Mouse (Mus musculus) hindbrain, embryonic 12.5 days (tissue): Measurements from ENCODE around the gene Gm21560. TPM values are rescaled to one million over a fixed set of nuclear protein-coding genes. Genes with fewer than 3 reads are reported as not detected.
"Not testable (repeated sequence)": the region's sequence is repeated elsewhere in the genome, so short reads cannot be mapped to it uniquely, and the experiment has no call there.

ENCODE experiments used
- ATAC-seq: fragments of 200-750 bp; cut with Nextera tagmentation; 2 replicates; pipeline ENCODE4 v1.8.0; 2017; ENCODE audit warnings: moderate TSS enrichment; ENCODE audit not compliant: low FRiP score
- H3K27ac ChIP-seq: fragments of 300-500 bp; sonication (generic); 2 replicates; pipeline ENCODE4 v1.5.1; 2016; ENCODE audit warnings: mild to moderate bottlenecking
- H3K27me3 ChIP-seq: fragments of 300-500 bp; sonication (generic); 2 replicates; pipeline ENCODE4 v1.6.1; 2016; ENCODE audit warnings: mild to moderate bottlenecking
- H3K36me3 ChIP-seq: fragments of 300-500 bp; sonication (generic); 2 replicates; pipeline ENCODE4 v1.6.1; 2016; ENCODE audit warnings: mild to moderate bottlenecking
- H3K4me1 ChIP-seq: fragments of 300-500 bp; sonication (generic); 2 replicates; pipeline ENCODE4 v1.6.1; 2016
- H3K4me2 ChIP-seq: fragments of 300-500 bp; sonication (generic); replicated peaks from 2 replicates; pipeline ENCODE4 v1.6.1; 2016; ENCODE audit warnings: mild to moderate bottlenecking
- H3K4me3 ChIP-seq: fragments of 300-500 bp; sonication (generic); 2 replicates; pipeline ENCODE4 v1.5.1; 2016; ENCODE audit warnings: mild to moderate bottlenecking
- H3K9ac ChIP-seq: fragments of 300-500 bp; sonication (generic); 2 replicates; pipeline ENCODE4 v1.6.1; 2016; ENCODE audit warnings: mild to moderate bottlenecking, moderate library complexity
- H3K9me3 ChIP-seq: fragments of 300-500 bp; sonication (generic); replicated peaks from 2 replicates; pipeline ENCODE4 v1.6.1; 2016; ENCODE audit warnings: mild to moderate bottlenecking
- WGBS: fragments of 180-500 bp; shearing (Covaris S2); methylation state at CpG from one replicate; pipeline ENCODE4 v1.1.7; 2016; 5-methylcytosine and 5-hydroxymethylcytosine counted together
- polyA plus RNA-seq: library from polyadenylated mRNA; unstranded; fragments of >200 nt; fragmentation: Nextera tagmentation; extraction: Ambion mirVana; gene quantifications from 2 replicates; pipeline ENCODE4 v1.2.1, GENCODE M21; 2016

Gene Gm21560
- not detected in 2 replicates for polyA plus RNA-seq

DNA sequence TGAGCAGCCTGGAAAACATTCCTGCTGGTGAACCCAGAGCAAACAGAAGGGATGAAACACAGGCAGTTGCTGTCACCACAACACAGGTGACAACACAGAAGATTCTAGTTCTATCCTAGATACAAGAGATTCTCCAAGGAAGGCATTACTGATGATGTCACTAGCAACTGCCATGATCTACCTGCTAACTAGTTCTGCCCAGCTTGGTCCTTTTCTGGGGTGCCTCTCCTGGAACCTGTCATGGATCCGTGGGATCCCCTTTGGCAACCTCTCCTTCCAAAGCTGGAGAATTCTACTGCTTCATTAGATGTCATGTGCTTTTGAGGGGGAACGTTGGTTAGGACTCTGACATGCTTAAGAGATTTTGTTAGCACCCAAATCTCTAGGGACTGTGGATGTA lies at the start of gene Gm21560:
TSS of gene Gm21560 (minus strand) at position 101 of the 400 bp plus-strand sequence.
- H3K9me3 ChIP-seq, H3K4me1 ChIP-seq, H3K36me3 ChIP-seq, H3K27ac ChIP-seq, H3K4me2 ChIP-seq, H3K4me3 ChIP-seq, H3K27me3 ChIP-seq, H3K9ac ChIP-seq, ATAC-seq: not testable (repeated sequence)
- 67% methylated on average over 2 of the region's 2 CpGs for WGBS

DNA sequence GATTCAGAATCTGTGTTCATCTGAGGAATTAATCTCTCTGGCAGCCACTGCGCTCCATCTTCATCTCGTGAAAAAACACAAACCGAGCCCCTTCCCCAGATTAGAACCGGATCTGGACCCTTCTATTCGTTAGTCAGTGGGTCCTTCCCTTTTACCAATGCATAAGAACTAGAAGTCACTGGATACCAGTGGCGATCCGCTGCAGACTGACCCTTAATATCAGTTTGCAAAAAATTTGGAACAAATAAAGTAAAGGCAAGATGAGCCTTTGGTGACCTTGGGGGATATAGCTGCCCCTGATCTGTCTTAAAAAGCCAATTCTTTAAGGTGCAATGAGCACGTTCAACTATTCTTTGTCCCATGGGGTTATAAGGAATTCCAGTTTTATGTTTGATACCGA lies 55.6 kb downstream of the Gm21560 start:
- not testable (repeated sequence) for H3K9me3 ChIP-seq, H3K4me1 ChIP-seq, H3K36me3 ChIP-seq, H3K4me3 ChIP-seq, H3K4me2 ChIP-seq, H3K27ac ChIP-seq, ATAC-seq, H3K9ac ChIP-seq, H3K27me3 ChIP-seq
- 83% methylated on average over 6 of the region's 9 CpGs for WGBS

GRCm38 (mm10) chr14:6161085-6161484 lies 58.0 kb downstream of the Gm21560 start:
- ATAC-seq, H3K4me3 ChIP-seq, H3K9me3 ChIP-seq, H3K4me2 ChIP-seq, H3K36me3 ChIP-seq, H3K27me3 ChIP-seq, H3K9ac ChIP-seq, H3K4me1 ChIP-seq, H3K27ac ChIP-seq: not testable (repeated sequence)
- WGBS, result 92% methylated on average over 1 of the region's 1 CpGs

Other genes starting within 250 kb of the Gm21560 start
- not detected in 2 replicates for gene Gm3453, start 240.2 kb downstream of the Gm21560 start, polyA plus RNA-seq
- gene Gm6337, start 161.0 kb downstream of the Gm21560 start, polyA plus RNA-seq, result not detected in 2 replicates
- gene Gm8206, start 125.3 kb downstream of the Gm21560 start, polyA plus RNA-seq, result 0.80 and 0.96 TPM in 2 replicates
- gene Gm3468, start 110.6 kb downstream of the Gm21560 start, polyA plus RNA-seq, result 2.9 and 3.0 TPM in 2 replicates
- not detected in 2 replicates for gene Gm3476, start 93.5 kb downstream of the Gm21560 start, polyA plus RNA-seq
- 3.4 and 3.8 TPM in 2 replicates for gene Gm3411, start 68.0 kb upstream of the Gm21560 start, polyA plus RNA-seq
- not detected in 2 replicates for gene Gm21103, start 85.6 kb upstream of the Gm21560 start, polyA plus RNA-seq
- gene Gm3618, start 124.4 kb upstream of the Gm21560 start, polyA plus RNA-seq, result not detected in 2 replicates
- gene Gm16440, start 171.0 kb upstream of the Gm21560 start, polyA plus RNA-seq, result not detected in 2 replicates
- gene Gm3591, start 193.2 kb upstream of the Gm21560 start, polyA plus RNA-seq, result 1.3 and 2.6 TPM in 2 replicates
- not detected in 2 replicates for gene Gm3594, start 225.3 kb upstream of the Gm21560 start, polyA plus RNA-seq